In genomic region chr16:3895173-3895792, GRCm38 (mm10) we compare ENCODE assay signal across 9 mouse cellular contexts. TPM values are rescaled to one million over a fixed set of nuclear protein-coding genes. Genes with fewer than 3 reads are reported as not detected.
DNase-seq lines count a peak whose midpoint lies in the region; ATAC-seq lines count a peak whose summit lies in the region.
"Had no signal": no experiment of that assay in that cellular context is flagged by ENCODE, and none has a peak within 500 bp of the region (broad histone marks: within the 10 kb centered on the region; RNA-seq: fewer than 3 reads in every experiment).

No protein-coding gene starts in this region.

- H3K9ac ChIP-seq in heart, embryonic 13.5 days: no peak overlapping the region
- no peak overlapping the region for H3K9ac ChIP-seq in midbrain, embryonic 11.5 days (ENCODE audit: low read length)

- peak overlapping the region; percentile 30 for H3K4me2 ChIP-seq in heart, embryonic 13.5 days
- no peak overlapping the region for H3K4me2 ChIP-seq in midbrain, embryonic 11.5 days

- peaks cover 16% of the 10 kb centered on the region for H3K4me1 ChIP-seq in heart, embryonic 13.5 days
- H3K4me1 ChIP-seq in midbrain, embryonic 11.5 days (ENCODE audit: control insufficient read depth, insufficient read depth, low read length): no peaks in the 10 kb centered on the region

- peaks cover 53% of the 10 kb centered on the region for H3K36me3 ChIP-seq in heart, embryonic 13.5 days
- H3K36me3 ChIP-seq in midbrain, embryonic 11.5 days (ENCODE audit: control insufficient read depth, insufficient read depth, low read length): peaks cover 4% of the 10 kb centered on the region; the same call in 1 of the 2 replicates

- no peaks in the 10 kb centered on the region for H3K27me3 ChIP-seq in heart, embryonic 13.5 days (replicated peaks)
- H3K27me3 ChIP-seq in midbrain, embryonic 11.5 days (ENCODE audit: control insufficient read depth, insufficient read depth, low read length): no peaks in the 10 kb centered on the region

- peak; percentile 14 for DNase-seq in urinary bladder, postnatal 25 days (ENCODE audit: low spot score)
- no peak for DNase-seq in urinary bladder, postnatal 10 days (ENCODE audit: low spot score)
- DNase-seq in kidney, postnatal 4 days: peak; percentile 24 to 43
- peak; percentile 70 to 76 for DNase-seq in natural killer cell, adult 2 months (ENCODE audit: low spot score in 2 of 2)
- DNase-seq in frontal cortex, postnatal 14 days (ENCODE audit: low spot score in 2 of 2): no peak
- DNase-seq in midbrain, embryonic 11.5 days (ENCODE audit: low spot score, missing footprints): no peak
- no peak for DNase-seq in retina, embryonic 14.5 days (ENCODE audit: low spot score)

- peak overlapping the region; percentile 77 for H3K27ac ChIP-seq in heart, embryonic 13.5 days (replicated peaks)
- no peak overlapping the region for H3K27ac ChIP-seq in midbrain, embryonic 11.5 days (ENCODE audit: low read depth, low read length)

- WGBS in heart, embryonic 13.5 days: 71% methylated on average over 9 of the region's 9 CpGs
- WGBS in midbrain, embryonic 11.5 days: 83% methylated on average over 9 of the region's 9 CpGs

- H3K4me3 ChIP-seq in heart, embryonic 13.5 days: no peak overlapping the region
- H3K4me3 ChIP-seq in midbrain, embryonic 11.5 days (ENCODE audit: low read depth, low read length): no peak overlapping the region
- H3K4me3 ChIP-seq: erythroblast, embryonic 14.5 days had no signal

- no peaks in the 10 kb centered on the region for H3K9me3 ChIP-seq in heart, embryonic 13.5 days
- no peaks in the 10 kb centered on the region for H3K9me3 ChIP-seq in midbrain, embryonic 11.5 days (ENCODE audit: control insufficient read depth, low read length)

- ATAC-seq in heart, embryonic 13.5 days (ENCODE audit: extremely low read depth, insufficient number of reproducible peaks, low FRiP score, low TSS enrichment): no peak
- ATAC-seq in midbrain, embryonic 11.5 days (ENCODE audit: low FRiP score): no peak

RNA-seq across cellular contexts. Expression of gene Gm20695, which starts 10.8 kb away (rescaled TPM):
- 1.5 and 1.8 TPM in 2 replicates for polyA plus RNA-seq in heart, embryonic 13.5 days (2015; fragmentation: Nextera tagmentation; extraction: Ambion mirVana)
- polyA plus RNA-seq in midbrain, embryonic 11.5 days (2014; fragmentation: Nextera tagmentation; extraction: Ambion mirVana): 2.1 and 4.4 TPM in 2 replicates
- polyA plus RNA-seq: erythroblast, embryonic 14.5 days had no signal

RNA-seq across cellular contexts. Expression of gene Zfp597, which starts 10.9 kb away (rescaled TPM):
- 4.2 and 4.9 TPM in 2 replicates for polyA plus RNA-seq in heart, embryonic 13.5 days (2015; fragmentation: Nextera tagmentation; extraction: Ambion mirVana)
- 9.3 and 9.5 TPM in 2 replicates for polyA plus RNA-seq in midbrain, embryonic 11.5 days (2014; fragmentation: Nextera tagmentation; extraction: Ambion mirVana)

RNA-seq across cellular contexts. Expression of gene 1700037C18Rik, which starts 13.2 kb away (rescaled TPM):
- 7.4 and 8.8 TPM in 2 replicates for polyA plus RNA-seq in heart, embryonic 13.5 days (2015; fragmentation: Nextera tagmentation; extraction: Ambion mirVana)
- 4.4 and 4.8 TPM in 2 replicates for polyA plus RNA-seq in midbrain, embryonic 11.5 days (2014; fragmentation: Nextera tagmentation; extraction: Ambion mirVana)

RNA-seq across cellular contexts. Expression of gene Cluap1, which starts 13.3 kb away (rescaled TPM):
- 11.4 and 14.5 TPM in 2 replicates for polyA plus RNA-seq in heart, embryonic 13.5 days (2015; fragmentation: Nextera tagmentation; extraction: Ambion mirVana)
- 24.8 and 25.3 TPM in 2 replicates for polyA plus RNA-seq in midbrain, embryonic 11.5 days (2014; fragmentation: Nextera tagmentation; extraction: Ambion mirVana)

RNA-seq across cellular contexts. Expression of gene Naa60, which starts 23.1 kb away (rescaled TPM):
- 34.0 and 35.2 TPM in 2 replicates for polyA plus RNA-seq in heart, embryonic 13.5 days (2015; fragmentation: Nextera tagmentation; extraction: Ambion mirVana)
- polyA plus RNA-seq in midbrain, embryonic 11.5 days (2014; fragmentation: Nextera tagmentation; extraction: Ambion mirVana): 62.6 and 64.0 TPM in 2 replicates

Comparison
In these comparisons a context has a peak if more than half of its experiments do, and no peak if none do; other contexts are left out.
1. DNase-seq: peak in urinary bladder, postnatal 25 days (single experiment), kidney, postnatal 4 days (2 of 2) and natural killer cell, adult 2 months (2 of 2); none in urinary bladder, postnatal 10 days (single experiment), frontal cortex, postnatal 14 days (0 of 2), midbrain, embryonic 11.5 days (single experiment) and retina, embryonic 14.5 days (single experiment).